Mouse (Mus musculus): ENCODE measurements around the gene Rsph3a. TPM values are rescaled to one million over a fixed set of nuclear protein-coding genes. Genes with fewer than 3 reads are reported as not detected.
A peak's percentile ranks its signal among the peaks of the same experiment; 100 is the strongest.
"Not testable (repeated sequence)": the region's sequence is repeated elsewhere in the genome, so short reads cannot be mapped to it uniquely, and the experiment has no call there.

Rsph3a gene
- total RNA-seq, 1 experiment from 2014 or later, result 41.8 TPM

- ATAC-seq (replicated peaks; ENCODE audit: insufficient number of reproducible peaks, low FRiP score, low TSS enrichment, poor library complexity, severe bottlenecking), result peak; percentile 76
These were observed 19.8 kb upstream of the Rsph3a start, which contains the start of gene Tagap for GRCm38 (mm10) chr17:7925413-7926160. Gene Tagap, plus strand, starts transcription at chr17:7926000.

GRCm38 (mm10) chr17:7927582-7928535 lies 17.6 kb upstream of the Rsph3a start:
- peak; percentile 73 for ATAC-seq (replicated peaks; ENCODE audit: insufficient number of reproducible peaks, low FRiP score, low TSS enrichment, poor library complexity, severe bottlenecking)

- no peak for ATAC-seq (replicated peaks; ENCODE audit: insufficient number of reproducible peaks, low FRiP score, low TSS enrichment, poor library complexity, severe bottlenecking)
These were observed 16.8 kb upstream of the Rsph3a start for GRCm38 (mm10) chr17:7928662-7929061.

- no peak for ATAC-seq (replicated peaks; ENCODE audit: insufficient number of reproducible peaks, low FRiP score, low TSS enrichment, poor library complexity, severe bottlenecking)
These were observed 16.1 kb upstream of the Rsph3a start for GRCm38 (mm10) chr17:7929279-7929678.

DNA sequence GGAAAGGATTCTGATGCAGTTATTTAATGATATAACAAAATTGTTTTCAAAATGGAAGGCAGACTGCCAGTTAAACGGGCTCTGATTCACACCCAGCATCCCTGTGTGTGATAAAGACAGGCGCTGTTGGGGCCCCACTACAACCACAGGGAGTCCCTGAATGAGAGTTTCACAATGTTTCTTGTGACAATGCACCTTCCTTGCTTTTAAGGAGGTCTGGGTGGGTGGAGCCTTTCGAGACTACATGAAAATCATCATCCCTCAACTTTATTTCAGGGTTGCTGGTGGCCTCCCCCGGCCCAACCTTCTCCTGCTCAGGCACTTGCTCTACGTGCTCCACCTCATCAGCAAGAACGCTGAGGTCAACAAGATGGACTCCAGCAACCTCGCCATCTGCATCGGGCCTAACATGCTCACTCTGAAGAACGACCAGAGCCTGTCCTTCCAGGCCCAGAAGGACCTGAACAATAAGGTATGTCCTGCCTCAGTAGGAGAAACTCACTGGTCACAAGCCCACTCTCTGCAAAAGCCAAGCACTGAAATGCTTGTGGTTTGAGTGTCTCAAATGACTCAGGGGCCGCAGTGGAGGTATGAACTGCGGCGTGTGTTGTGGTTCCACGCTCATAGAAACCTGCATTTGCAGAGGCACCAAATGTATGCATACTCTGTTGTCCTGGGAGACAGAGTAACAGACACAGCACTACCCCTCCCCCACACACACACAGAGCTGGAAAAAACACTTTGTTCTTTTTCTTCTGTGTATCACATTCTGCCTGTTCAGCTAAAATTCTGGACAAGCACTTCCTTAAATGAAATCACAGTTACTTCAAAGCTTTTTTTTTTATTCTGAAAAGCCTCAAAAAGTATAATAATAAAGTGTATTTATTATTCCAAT lies 14.1 kb upstream of the Rsph3a start:
- ATAC-seq (replicated peaks; ENCODE audit: insufficient number of reproducible peaks, low FRiP score, low TSS enrichment, poor library complexity, severe bottlenecking), result no peak

DNA sequence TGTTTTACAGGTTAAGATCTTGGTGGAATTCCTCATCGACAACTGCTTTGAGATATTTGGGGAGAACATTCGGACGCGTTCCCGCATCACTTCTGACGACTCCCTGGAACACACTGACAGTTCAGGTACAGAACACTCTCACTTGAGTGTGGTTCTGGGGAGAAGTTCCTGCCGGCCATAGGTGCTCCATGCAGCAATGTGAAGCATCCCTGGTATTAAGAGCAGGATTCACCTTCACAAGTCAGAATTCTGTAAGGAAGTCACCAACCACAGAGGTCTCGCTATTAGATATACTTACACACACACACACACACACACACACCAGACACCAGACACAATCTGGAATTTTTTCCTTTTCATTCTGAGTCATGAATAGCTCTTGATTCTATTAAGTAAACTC lies 13.3 kb upstream of the Rsph3a start:
- ATAC-seq (replicated peaks; ENCODE audit: insufficient number of reproducible peaks, low FRiP score, low TSS enrichment, poor library complexity, severe bottlenecking), result not testable (repeated sequence)

DNA sequence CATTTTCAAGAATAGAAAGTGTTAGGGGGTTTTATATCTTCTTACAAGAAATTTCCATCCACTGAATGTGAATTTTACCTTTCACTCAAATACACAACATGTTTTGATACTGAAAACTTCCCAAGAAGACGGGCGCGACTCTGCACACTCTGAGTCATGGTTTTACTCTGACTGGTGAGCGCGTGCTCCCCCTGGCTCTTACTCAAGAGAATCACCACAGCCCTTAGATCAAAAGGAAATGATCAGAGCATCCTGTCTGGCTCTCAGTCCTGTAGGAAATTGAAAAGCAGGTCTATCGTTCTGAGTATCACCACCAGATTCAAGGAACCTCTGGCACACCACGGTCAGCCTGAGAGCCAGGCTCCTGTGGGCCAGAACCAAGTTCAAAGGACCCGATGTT lies 5.8 kb upstream of the Rsph3a start:
- peak; percentile 77 for ATAC-seq (replicated peaks; ENCODE audit: insufficient number of reproducible peaks, low FRiP score, low TSS enrichment, poor library complexity, severe bottlenecking)

DNA sequence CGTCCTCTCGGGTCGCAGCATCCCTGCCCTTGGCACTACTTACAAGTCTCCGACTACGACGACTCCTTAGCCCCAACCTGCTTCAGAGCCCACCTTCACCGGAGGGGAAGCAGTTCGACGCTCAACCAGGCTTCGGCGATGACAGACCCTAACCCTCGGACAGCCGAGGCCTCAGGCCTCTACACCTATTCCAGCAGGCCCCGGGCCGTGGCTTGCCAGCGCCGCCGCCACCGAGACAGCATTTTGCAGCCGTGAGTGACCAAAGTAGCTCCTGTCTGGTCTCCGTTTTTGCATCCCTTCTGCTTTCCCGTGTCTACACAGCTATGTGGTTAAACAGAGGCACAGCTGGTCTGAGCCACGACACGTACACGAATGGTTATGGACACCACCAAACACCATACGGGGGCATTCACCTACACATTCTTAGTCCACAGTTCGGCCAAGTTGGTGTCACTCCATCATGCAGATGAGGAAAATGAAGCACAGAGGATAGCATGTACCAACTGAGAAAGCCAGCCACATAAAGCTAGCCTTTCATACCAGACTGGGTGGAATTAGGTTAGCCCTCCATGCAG lies 726 bp downstream of the Rsph3a start:
- ATAC-seq (replicated peaks; ENCODE audit: insufficient number of reproducible peaks, low FRiP score, low TSS enrichment, poor library complexity, severe bottlenecking), result peak; percentile 15

DNA sequence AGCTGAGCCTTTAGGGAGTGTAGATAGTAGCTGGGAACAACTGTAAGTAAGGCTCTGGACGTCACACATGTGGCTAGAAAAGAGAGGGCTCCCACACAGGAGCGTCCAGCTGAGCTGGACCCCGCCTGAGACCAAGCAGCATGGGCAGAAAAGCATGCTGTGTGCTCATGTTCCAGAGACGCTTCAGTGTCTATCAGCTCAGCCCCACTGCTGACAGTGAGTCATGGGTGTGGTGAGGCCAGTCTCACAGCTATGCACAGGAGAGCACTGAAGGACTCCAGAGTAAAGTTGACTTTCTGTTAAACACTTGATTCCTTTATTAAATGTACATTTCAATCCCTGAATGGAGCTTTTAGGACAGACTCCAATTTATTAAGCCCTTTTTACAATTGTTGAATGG lies 5.9 kb downstream of the Rsph3a start:
- ATAC-seq (replicated peaks; ENCODE audit: insufficient number of reproducible peaks, low FRiP score, low TSS enrichment, poor library complexity, severe bottlenecking), result not testable (repeated sequence)

DNA sequence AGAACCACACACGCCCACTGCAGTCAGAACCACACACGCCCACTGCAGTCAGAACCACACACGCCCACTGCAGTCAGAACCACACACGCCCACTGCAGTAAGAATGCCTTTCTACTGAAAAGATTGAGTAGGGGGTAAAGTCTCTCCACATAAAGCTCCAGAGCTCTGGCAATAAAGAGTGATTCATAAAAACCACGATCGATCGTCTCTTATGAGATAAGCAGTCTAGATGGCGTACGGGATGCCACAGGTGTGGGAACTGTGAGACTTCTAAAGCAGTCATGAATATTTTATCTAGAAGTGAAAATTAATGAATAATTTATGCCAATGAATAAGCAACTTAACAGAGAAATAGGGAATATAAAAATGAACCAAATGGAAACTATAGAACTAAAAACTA lies 11.8 kb downstream of the Rsph3a start:
- ATAC-seq (replicated peaks; ENCODE audit: insufficient number of reproducible peaks, low FRiP score, low TSS enrichment, poor library complexity, severe bottlenecking), result not testable (repeated sequence)

- not testable (repeated sequence) for ATAC-seq (replicated peaks; ENCODE audit: insufficient number of reproducible peaks, low FRiP score, low TSS enrichment, poor library complexity, severe bottlenecking)
These were observed 17.9 kb downstream of the Rsph3a start for GRCm38 (mm10) chr17:7963333-7963732.

DNA sequence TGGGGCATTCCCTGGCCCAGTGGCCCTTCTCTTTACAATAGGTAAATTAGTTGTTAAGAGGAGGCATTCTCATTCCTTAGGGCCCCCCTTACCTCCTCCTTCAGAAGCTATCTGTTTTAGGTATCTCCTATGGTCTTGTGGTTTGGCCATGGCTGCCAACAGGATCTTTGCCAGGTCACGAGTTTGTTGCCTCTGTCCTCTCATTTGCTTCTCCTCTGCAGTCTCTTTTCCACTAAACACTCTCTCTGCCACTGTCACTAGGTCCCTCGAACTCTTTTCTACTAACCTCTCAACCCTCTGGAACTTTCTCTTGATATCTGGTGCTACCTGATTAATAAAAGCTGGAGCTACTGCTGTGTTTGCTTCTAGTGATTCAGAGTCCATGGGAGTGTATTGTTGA lies 19.0 kb downstream of the Rsph3a start:
- not testable (repeated sequence) for ATAC-seq (replicated peaks; ENCODE audit: insufficient number of reproducible peaks, low FRiP score, low TSS enrichment, poor library complexity, severe bottlenecking)

DNA sequence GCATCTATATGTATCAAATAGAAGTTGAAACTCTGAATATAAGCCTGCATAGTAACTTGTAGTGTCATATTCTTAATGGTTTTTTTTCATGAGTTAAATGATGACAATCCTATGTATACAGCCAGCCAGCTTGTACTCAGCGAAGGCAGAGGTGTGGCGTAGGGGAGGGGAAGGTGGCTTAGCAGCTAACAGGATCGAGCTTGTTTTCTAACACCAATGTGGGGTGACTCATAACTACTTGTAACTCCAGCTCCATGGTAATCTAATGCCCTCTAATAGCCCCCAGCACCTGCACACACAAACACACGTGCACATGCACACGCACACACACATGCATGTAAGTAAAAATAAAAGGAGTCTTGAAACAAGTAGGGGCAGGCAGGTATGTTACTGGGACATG lies 23.1 kb downstream of the Rsph3a start:
- ATAC-seq (replicated peaks; ENCODE audit: insufficient number of reproducible peaks, low FRiP score, low TSS enrichment, poor library complexity, severe bottlenecking), result not testable (repeated sequence)

GRCm38 (mm10) chr17:7969782-7970181 lies 24.4 kb downstream of the Rsph3a start:
- ATAC-seq (replicated peaks; ENCODE audit: insufficient number of reproducible peaks, low FRiP score, low TSS enrichment, poor library complexity, severe bottlenecking), result not testable (repeated sequence)

GRCm38 (mm10) chr17:7983484-7983883 lies 38.1 kb downstream of the Rsph3a start:
- ATAC-seq (replicated peaks; ENCODE audit: insufficient number of reproducible peaks, low FRiP score, low TSS enrichment, poor library complexity, severe bottlenecking), result peak; percentile 67

- not testable (repeated sequence) for ATAC-seq (replicated peaks; ENCODE audit: insufficient number of reproducible peaks, low FRiP score, low TSS enrichment, poor library complexity, severe bottlenecking)
These were observed 40.2 kb downstream of the Rsph3a start for GRCm38 (mm10) chr17:7985597-7985996.

GRCm38 (mm10) chr17:7987038-7987437 lies 41.6 kb downstream of the Rsph3a start:
- ATAC-seq (replicated peaks; ENCODE audit: insufficient number of reproducible peaks, low FRiP score, low TSS enrichment, poor library complexity, severe bottlenecking), result not testable (repeated sequence)

DNA sequence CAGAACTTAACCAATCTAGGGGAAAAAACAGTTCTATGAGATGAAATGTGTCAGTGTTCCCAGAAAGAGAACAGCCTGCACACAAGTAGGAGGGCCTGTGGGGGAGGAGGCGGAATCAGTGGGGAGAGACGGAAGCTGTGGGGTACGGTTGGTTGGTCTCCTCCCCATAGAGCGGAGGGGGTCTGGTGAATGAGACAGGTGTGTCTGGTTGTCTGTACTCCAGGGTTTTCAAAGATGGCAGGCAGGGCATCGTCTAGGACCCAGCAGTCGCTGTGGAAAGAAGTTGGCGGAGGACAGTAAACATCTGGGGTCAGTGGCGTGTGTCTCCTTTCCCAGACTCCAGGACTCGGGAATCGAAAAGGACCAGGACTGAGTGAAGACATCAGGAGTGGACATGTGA lies 57.8 kb downstream of the Rsph3a start:
- not testable (repeated sequence) for ATAC-seq (replicated peaks; ENCODE audit: insufficient number of reproducible peaks, low FRiP score, low TSS enrichment, poor library complexity, severe bottlenecking)
